Mouse (Mus musculus) limb, embryonic 12.5 days (tissue): ENCODE data around the gene Elmo1. TPM values are rescaled to one million over a fixed set of nuclear protein-coding genes. Genes with fewer than 3 reads are reported as not detected.

Source experiments
- ATAC-seq: fragments of 200-750 bp; cut with Nextera tagmentation; 2 replicates; pipeline ENCODE4 v1.8.0; 2017; ENCODE audit warnings: low read depth, moderate TSS enrichment; ENCODE audit not compliant: insufficient number of reproducible peaks, insufficient read depth, low FRiP score, low TSS enrichment
- H3K27ac ChIP-seq: fragments of 300-500 bp; sonication (generic); 2 replicates; pipeline ENCODE4 v1.5.1; 2016; ENCODE audit warnings: mild to moderate bottlenecking, moderate library complexity
- H3K27me3 ChIP-seq: fragments of 300-500 bp; sonication (generic); 2 replicates; pipeline ENCODE4 v1.6.1; 2016; ENCODE audit warnings: mild to moderate bottlenecking, moderate library complexity
- H3K36me3 ChIP-seq: fragments of 300-500 bp; sonication (generic); 2 replicates; pipeline ENCODE4 v1.6.1; 2016; ENCODE audit warnings: mild to moderate bottlenecking, moderate library complexity
- H3K4me1 ChIP-seq: fragments of 300-500 bp; sonication (generic); replicated peaks from 2 replicates; pipeline ENCODE4 v1.6.1; 2016
- H3K4me2 ChIP-seq: fragments of 300-500 bp; sonication (generic); 2 replicates; pipeline ENCODE4 v1.6.1; 2016; ENCODE audit warnings: mild to moderate bottlenecking, moderate library complexity
- H3K4me3 ChIP-seq: fragments of 300-500 bp; sonication (generic); replicated peaks from 2 replicates; pipeline ENCODE4 v1.5.1; 2016; ENCODE audit warnings: mild to moderate bottlenecking
- H3K9ac ChIP-seq: fragments of 300-500 bp; sonication (generic); replicated peaks from 2 replicates; pipeline ENCODE4 v1.6.1; 2016; ENCODE audit warnings: mild to moderate bottlenecking, moderate library complexity
- H3K9me3 ChIP-seq: fragments of 300-500 bp; sonication (generic); 2 replicates; pipeline ENCODE4 v1.6.1; 2016; ENCODE audit warnings: mild to moderate bottlenecking, moderate library complexity
- WGBS: fragments of 180-500 bp; shearing (Covaris S2); methylation state at CpG from one replicate; pipeline ENCODE4 v1.1.7; 2016; 5-methylcytosine and 5-hydroxymethylcytosine counted together
- polyA plus RNA-seq: library from polyadenylated mRNA; unstranded; fragments of >200 nt; fragmentation: Nextera tagmentation; extraction: Ambion mirVana; gene quantifications from 2 replicates; pipeline ENCODE4 v1.2.1, GENCODE M21; 2016

Gene Elmo1
- polyA plus RNA-seq, 1 experiment from 2014 or later: 8.3 TPM

GRCm38 (mm10) chr13:20109987-20110680 lies 19.7 kb downstream of the Elmo1 start:
- no peak for ATAC-seq
- no peak overlapping the region for H3K4me3 ChIP-seq
- no peaks in the 10 kb centered on the region for H3K4me1 ChIP-seq
- no peaks in the 10 kb centered on the region for H3K9me3 ChIP-seq
- no peaks in the 10 kb centered on the region for H3K36me3 ChIP-seq
- H3K27me3 ChIP-seq: no peaks in the 10 kb centered on the region
- 60% methylated on average over 11 of the region's 11 CpGs for WGBS
- no peak overlapping the region for H3K9ac ChIP-seq
- no peak overlapping the region for H3K4me2 ChIP-seq
- H3K27ac ChIP-seq: no peak overlapping the region

- WGBS: 23% methylated on average over 2 of the region's 2 CpGs
- H3K4me3 ChIP-seq: no peak overlapping the region
- no peaks in the 10 kb centered on the region for H3K36me3 ChIP-seq
- H3K27me3 ChIP-seq: no peaks in the 10 kb centered on the region
- H3K27ac ChIP-seq: no peak overlapping the region
- H3K4me1 ChIP-seq: peaks cover 9% of the 10 kb centered on the region; the same call in 1 of the 2 replicates
- H3K9ac ChIP-seq: no peak overlapping the region
- ATAC-seq: no peak
- H3K9me3 ChIP-seq: no peaks in the 10 kb centered on the region
- no peak overlapping the region for H3K4me2 ChIP-seq
These were observed 20.9 kb downstream of the Elmo1 start for GRCm38 (mm10) chr13:20111256-20111800.

GRCm38 (mm10) chr13:20115131-20115907 lies 24.9 kb downstream of the Elmo1 start:
- Histone ChIP-seq H3K4me1 (peaks cover 11% of the 10 kb centered on the region; the same call in 1 of the 2 replicates), H3K27ac (no peak overlapping the region), H3K4me3 (no peak overlapping the region), H3K36me3 (no peaks in the 10 kb centered on the region), H3K4me2 (no peak overlapping the region), H3K27me3 (no peaks in the 10 kb centered on the region), H3K9me3 (no peaks in the 10 kb centered on the region), H3K9ac (no peak overlapping the region)
- ATAC-seq: 0 out of 2 replicates have a peak, but pooled peaks have one; percentile 42
- 33% methylated on average over 9 of the region's 9 CpGs for WGBS

GRCm38 (mm10) chr13:20116019-20116418 lies 25.6 kb downstream of the Elmo1 start:
- no peak for ATAC-seq
- Histone ChIP-seq H3K27me3 (no peaks in the 10 kb centered on the region), H3K36me3 (no peaks in the 10 kb centered on the region), H3K9me3 (no peaks in the 10 kb centered on the region), H3K27ac (no peak overlapping the region), H3K4me2 (no peak overlapping the region), H3K4me1 (peaks cover 11% of the 10 kb centered on the region; the same call in 1 of the 2 replicates), H3K9ac (no peak overlapping the region), H3K4me3 (no peak overlapping the region)
- 60% methylated on average over 6 of the region's 6 CpGs for WGBS

- Histone ChIP-seq H3K4me2 (no peak overlapping the region), H3K36me3 (no peaks in the 10 kb centered on the region), H3K4me3 (no peak overlapping the region), H3K27ac (no peak overlapping the region), H3K4me1 (peaks cover 11% of the 10 kb centered on the region; the same call in 1 of the 2 replicates), H3K9me3 (no peaks in the 10 kb centered on the region), H3K27me3 (no peaks in the 10 kb centered on the region), H3K9ac (no peak overlapping the region)
- no peak for ATAC-seq
- WGBS: 66% methylated on average over 1 of the region's 1 CpGs
These were observed 26.6 kb downstream of the Elmo1 start for GRCm38 (mm10) chr13:20116868-20117510.

GRCm38 (mm10) chr13:20117691-20118090 lies 27.3 kb downstream of the Elmo1 start:
- H3K27me3 ChIP-seq: no peaks in the 10 kb centered on the region
- WGBS: 61% methylated on average over 1 of the region's 1 CpGs

GRCm38 (mm10) chr13:20118909-20119308 lies 28.5 kb downstream of the Elmo1 start:
- Histone ChIP-seq H3K9me3 (no peaks in the 10 kb centered on the region), H3K36me3 (no peaks in the 10 kb centered on the region), H3K4me1 (peaks cover 11% of the 10 kb centered on the region; the same call in 1 of the 2 replicates), H3K4me2 (no peak overlapping the region), H3K4me3 (no peak overlapping the region), H3K27me3 (no peaks in the 10 kb centered on the region), H3K9ac (no peak overlapping the region), H3K27ac (no peak overlapping the region)
- no peak for ATAC-seq
- WGBS: 84% methylated on average over 7 of the region's 7 CpGs

More at GRCm38 (mm10) chr13:20117691-20118090, 27.3 kb downstream of the Elmo1 start:
- Histone ChIP-seq H3K4me3 (no peak overlapping the region), H3K27ac (no peak overlapping the region), H3K36me3 (no peaks in the 10 kb centered on the region), H3K9me3 (no peaks in the 10 kb centered on the region), H3K4me1 (peaks cover 11% of the 10 kb centered on the region; the same call in 1 of the 2 replicates), H3K9ac (no peak overlapping the region), H3K4me2 (no peak overlapping the region)
- ATAC-seq: no peak

- H3K27me3 ChIP-seq: no peaks in the 10 kb centered on the region
- no peak overlapping the region for H3K4me3 ChIP-seq
- no peaks in the 10 kb centered on the region for H3K36me3 ChIP-seq
- peaks cover 8% of the 10 kb centered on the region; the same call in 1 of the 2 replicates for H3K4me1 ChIP-seq
- no peak overlapping the region for H3K27ac ChIP-seq
- H3K9me3 ChIP-seq: no peaks in the 10 kb centered on the region
- no peak overlapping the region for H3K9ac ChIP-seq
- ATAC-seq: no peak
- no peak overlapping the region for H3K4me2 ChIP-seq
- WGBS: 79% methylated on average over 5 of the region's 5 CpGs
These were observed 30.3 kb downstream of the Elmo1 start for GRCm38 (mm10) chr13:20120723-20121122.

- no peaks in the 10 kb centered on the region for H3K4me1 ChIP-seq
- H3K4me2 ChIP-seq: no peak overlapping the region
- no peak overlapping the region for H3K9ac ChIP-seq
- H3K9me3 ChIP-seq: no peaks in the 10 kb centered on the region
- no peaks in the 10 kb centered on the region for H3K27me3 ChIP-seq
- WGBS: 78% methylated on average over 8 of the region's 8 CpGs
- ATAC-seq: no peak
- H3K36me3 ChIP-seq: no peaks in the 10 kb centered on the region
- H3K27ac ChIP-seq: no peak overlapping the region
- H3K4me3 ChIP-seq: no peak overlapping the region
These were observed 31.1 kb downstream of the Elmo1 start for GRCm38 (mm10) chr13:20121385-20122043.

- Histone ChIP-seq H3K27ac (no peak overlapping the region), H3K27me3 (no peaks in the 10 kb centered on the region), H3K4me3 (no peak overlapping the region), H3K4me1 (peaks cover 10% of the 10 kb centered on the region), H3K4me2 (no peak overlapping the region), H3K9ac (no peak overlapping the region), H3K9me3 (no peaks in the 10 kb centered on the region), H3K36me3 (no peaks in the 10 kb centered on the region)
- no peak for ATAC-seq
- WGBS: 71% methylated on average over 3 of the region's 3 CpGs
These were observed 33.6 kb downstream of the Elmo1 start for GRCm38 (mm10) chr13:20123975-20124374.
